Mouse (Mus musculus) bone marrow, adult 2 months (tissue): ENCODE data around the gene Farsb.

Experiments used
- CTCF ChIP-seq: fragments of 200-500 bp; IDR thresholded peaks from 2 replicates; pipeline ENCODE4 v1.5.1; 2011; ENCODE audit warnings: low read length, control low read depth; ENCODE audit not compliant: control insufficient read depth, insufficient read depth
- POLR2A ChIP-seq: fragments of 200-500 bp; IDR thresholded peaks from 2 replicates; pipeline ENCODE4 v1.6.1; 2011; ENCODE audit warnings: low read depth, mild to moderate bottlenecking, control low read depth, low read length, borderline replicate concordance; ENCODE audit not compliant: control insufficient read depth

GRCm38 (mm10) chr1:78399755-78400154 is 88.9 kb downstream of the Farsb start:
- TF ChIP-seq CTCF (no peak), POLR2A (no peak)
